Mouse (Mus musculus): ENCODE data around the gene Lhfpl3.

- TF ChIP-seq CTCF (IDR thresholded peaks at IDR 0.05; ENCODE audit: borderline replicate concordance, control insufficient read depth, extremely low read depth, insufficient read depth, low read length, poor library complexity) (no peak), POLR2A (IDR thresholded peaks at IDR 0.05; ENCODE audit: control insufficient read depth, extremely low read depth, insufficient read depth, low read length, poor library complexity) (no peak)
Measured at GRCm38 (mm10) chr5:23111307-23111706, 365.4 kb downstream of the Lhfpl3 start.

Measured in thymus, adult 2 months (tissue).